Mouse (Mus musculus) stomach, embryonic 14.5 days (tissue): Measurements from ENCODE around the gene Stam2. TPM values are rescaled to one million over a fixed set of nuclear protein-coding genes. Genes with fewer than 3 reads are reported as not detected.

Experiments used
- ATAC-seq: fragments of 200-750 bp; cut with Nextera tagmentation; 2 replicates; pipeline ENCODE4 v1.8.0; 2017; ENCODE audit warnings: low read depth, moderate TSS enrichment; ENCODE audit not compliant: insufficient number of reproducible peaks, insufficient read depth, low FRiP score
- H3K27ac ChIP-seq: fragments of 300-500 bp; sonication (generic); 2 replicates; pipeline ENCODE4 v1.5.1; 2014; ENCODE audit warnings: mild to moderate bottlenecking, low read length, moderate library complexity, mixed read lengths
- H3K27me3 ChIP-seq: fragments of 300-500 bp; sonication (generic); 2 replicates; pipeline ENCODE4 v1.6.1; 2014; ENCODE audit warnings: low read length, control low read depth, mixed read lengths; ENCODE audit not compliant: control insufficient read depth, insufficient read depth
- H3K36me3 ChIP-seq: fragments of 300-500 bp; sonication (generic); 2 replicates; pipeline ENCODE4 v1.6.1; 2014; ENCODE audit warnings: mild to moderate bottlenecking, control low read depth, low read length, moderate library complexity, mixed read lengths; ENCODE audit not compliant: control insufficient read depth, insufficient read depth
- H3K4me1 ChIP-seq: fragments of 300-500 bp; sonication (generic); 2 replicates; pipeline ENCODE4 v1.6.1; 2014; ENCODE audit warnings: low read length, control low read depth, mixed read lengths; ENCODE audit not compliant: control insufficient read depth, insufficient read depth
- H3K4me2 ChIP-seq: fragments of 300-500 bp; sonication (generic); replicated peaks from 2 replicates; pipeline ENCODE4 v1.6.1; 2014; ENCODE audit warnings: low read depth, low read length, control low read depth
- H3K4me3 ChIP-seq: fragments of 300-500 bp; sonication (generic); 2 replicates; pipeline ENCODE4 v1.5.1; 2014; ENCODE audit warnings: low read depth, low read length, control low read depth
- H3K9ac ChIP-seq: fragments of 300-500 bp; sonication (generic); replicated peaks from 2 replicates; pipeline ENCODE4 v1.6.1; 2014; ENCODE audit warnings: low read depth, mild to moderate bottlenecking, control low read depth, low read length, moderate library complexity, mixed read lengths
- H3K9me3 ChIP-seq: fragments of 300-500 bp; sonication (generic); 2 replicates; pipeline ENCODE4 v1.6.1; 2016; ENCODE audit warnings: low read depth, low read length, control low read depth; ENCODE audit not compliant: control insufficient read depth
- WGBS: fragments of 180-500 bp; shearing (Covaris S2); extraction: QIAGEN DNeasy Blood & Tissue Kit; methylation state at CpG from one replicate; pipeline ENCODE4 v1.1.7; 2014; 5-methylcytosine and 5-hydroxymethylcytosine counted together
- polyA plus RNA-seq: library from polyadenylated mRNA; unstranded; fragments of >200 nt; fragmentation: Nextera tagmentation; extraction: Ambion mirVana; gene quantifications from 2 replicates; pipeline ENCODE4 v1.2.1, GENCODE M21; 2014

Gene Stam2
- polyA plus RNA-seq, 1 experiment from 2014 or later: 40.8 TPM

DNA sequence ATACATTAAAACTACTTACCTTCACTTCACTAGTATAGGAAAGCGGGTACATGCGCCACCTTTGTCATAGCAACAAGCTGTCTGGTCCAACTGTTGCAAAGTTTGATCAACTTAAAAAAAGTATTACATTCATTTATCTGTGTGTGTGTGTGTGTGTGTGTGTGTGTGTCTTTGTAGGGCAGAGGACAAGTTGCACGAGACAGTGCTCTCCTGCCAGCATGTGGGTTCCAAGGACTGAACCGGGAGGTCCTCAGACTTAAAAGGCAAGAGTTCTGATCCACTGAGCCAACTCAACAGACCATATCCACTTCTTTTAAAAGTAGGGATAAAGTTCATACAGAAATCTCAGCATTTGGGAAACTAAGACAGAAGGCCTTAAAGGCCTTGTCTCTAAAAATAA is 28.0 kb downstream of the Stam2 start:
- Histone ChIP-seq H3K27ac (no peak overlapping the region), H3K36me3 (peaks cover 19% of the 10 kb centered on the region), H3K9ac (no peak overlapping the region), H3K4me1 (no peaks in the 10 kb centered on the region), H3K9me3 (no peaks in the 10 kb centered on the region), H3K27me3 (no peaks in the 10 kb centered on the region), H3K4me2 (no peak overlapping the region), H3K4me3 (no peak overlapping the region)
- 93% methylated on average over 4 of the region's 4 CpGs for WGBS
- ATAC-seq: no peak

DNA sequence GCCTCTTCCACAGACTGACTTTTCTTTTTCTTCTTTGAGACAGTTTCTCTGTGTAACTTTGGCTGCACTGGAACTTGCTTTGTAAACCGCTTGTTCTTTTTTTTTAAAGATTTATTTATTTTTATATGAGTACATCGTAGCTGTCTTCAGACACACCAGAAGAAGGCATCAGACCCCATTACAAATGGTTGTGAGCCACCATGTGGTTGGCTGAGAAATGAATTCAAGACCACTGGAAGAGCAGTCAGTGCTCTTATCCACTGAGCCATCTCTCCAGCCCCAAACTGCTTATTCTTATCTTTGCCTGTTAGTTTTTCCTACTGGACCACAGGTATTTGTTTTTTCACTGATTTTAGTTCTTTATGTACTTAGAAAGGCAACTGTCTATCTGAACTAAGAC is 31.3 kb downstream of the Stam2 start:
- H3K4me1 ChIP-seq: no peaks in the 10 kb centered on the region
- no peak overlapping the region for H3K27ac ChIP-seq
- H3K4me3 ChIP-seq: no peak overlapping the region
- no peaks in the 10 kb centered on the region for H3K9me3 ChIP-seq
- ATAC-seq: no peak
- H3K36me3 ChIP-seq: peaks cover 25% of the 10 kb centered on the region
- H3K4me2 ChIP-seq: no peak overlapping the region
- 78% methylated on average over 2 of the region's 2 CpGs for WGBS
- no peak overlapping the region for H3K9ac ChIP-seq
- no peaks in the 10 kb centered on the region for H3K27me3 ChIP-seq

- no peak overlapping the region for H3K4me3 ChIP-seq
- ATAC-seq: no peak
- no peak overlapping the region for H3K9ac ChIP-seq
- no peak overlapping the region for H3K4me2 ChIP-seq
- no peak overlapping the region for H3K27ac ChIP-seq
- 92% methylated on average over 5 of the region's 5 CpGs for WGBS
- no peaks in the 10 kb centered on the region for H3K27me3 ChIP-seq
- peaks cover 27% of the 10 kb centered on the region for H3K36me3 ChIP-seq
- H3K9me3 ChIP-seq: no peaks in the 10 kb centered on the region
- no peaks in the 10 kb centered on the region for H3K4me1 ChIP-seq
Observed at GRCm38 (mm10) chr2:52709417-52709816, 32.7 kb downstream of the Stam2 start.

DNA sequence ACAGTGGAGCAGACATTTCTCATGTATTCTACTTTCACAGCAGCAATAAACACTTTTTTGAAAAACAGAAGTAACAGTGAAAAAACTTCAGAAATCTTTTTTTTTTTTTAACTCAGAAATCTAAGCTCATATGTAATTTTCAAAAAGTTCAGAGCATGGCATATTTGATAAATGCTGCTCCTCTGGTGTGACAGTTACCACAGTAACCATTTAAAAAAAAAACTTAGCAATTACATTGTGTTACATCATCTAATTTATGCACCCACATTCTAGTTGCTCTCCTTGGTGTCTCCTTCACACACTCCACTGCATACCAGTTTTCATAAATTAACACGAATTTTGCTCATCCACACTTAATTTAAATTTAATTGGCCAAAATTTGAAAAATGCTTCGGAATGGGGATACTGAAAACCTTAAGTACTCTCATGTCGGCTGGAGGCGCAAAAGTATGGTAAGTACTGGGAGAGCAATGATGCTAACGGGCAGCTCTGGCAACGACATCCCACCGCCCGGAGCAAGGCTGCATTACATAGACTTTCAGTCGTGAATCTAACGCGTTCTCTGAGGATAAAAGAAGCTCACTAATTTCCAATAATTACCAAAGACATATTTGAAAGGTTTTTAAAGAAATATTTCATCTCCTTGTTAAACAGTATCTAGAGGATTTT is 40.6 kb downstream of the Stam2 start:
- H3K9me3 ChIP-seq: no peaks in the 10 kb centered on the region
- no peak overlapping the region for H3K9ac ChIP-seq
- H3K27me3 ChIP-seq: no peaks in the 10 kb centered on the region
- no peak overlapping the region for H3K4me3 ChIP-seq
- H3K27ac ChIP-seq: no peak overlapping the region
- 92% methylated on average over 11 of the region's 11 CpGs for WGBS
- ATAC-seq: no peak
- H3K36me3 ChIP-seq: peaks cover 28% of the 10 kb centered on the region
- no peak overlapping the region for H3K4me2 ChIP-seq
- no peaks in the 10 kb centered on the region for H3K4me1 ChIP-seq

DNA sequence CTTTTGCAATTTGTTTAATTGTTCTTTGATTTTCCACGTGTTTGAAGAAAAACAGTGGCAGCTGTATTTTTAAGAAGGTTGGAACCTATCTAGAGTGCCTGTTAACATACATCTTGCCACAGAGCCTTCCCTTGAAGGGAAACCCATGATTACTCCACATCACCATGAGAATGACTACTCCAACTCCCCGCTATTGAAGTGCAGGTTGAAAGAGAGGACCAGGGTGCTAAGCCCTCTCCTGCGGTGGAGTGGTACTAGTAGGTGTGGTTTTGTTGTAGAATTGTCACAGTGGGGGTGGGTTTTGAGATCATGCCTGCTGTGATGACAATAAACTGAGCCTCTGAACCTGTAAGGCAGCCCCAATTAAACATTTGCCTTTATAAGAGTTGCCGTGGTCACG is 41.7 kb downstream of the Stam2 start:
- Histone ChIP-seq H3K36me3 (peaks cover 26% of the 10 kb centered on the region), H3K27ac (no peak overlapping the region), H3K4me2 (no peak overlapping the region), H3K9me3 (no peaks in the 10 kb centered on the region), H3K27me3 (no peaks in the 10 kb centered on the region), H3K4me3 (no peak overlapping the region), H3K4me1 (no peaks in the 10 kb centered on the region), H3K9ac (no peak overlapping the region)
- WGBS: 68% methylated on average over 5 of the region's 5 CpGs
- no peak for ATAC-seq

- Histone ChIP-seq H3K4me3 (no peak overlapping the region), H3K36me3 (peaks cover 8% of the 10 kb centered on the region), H3K27me3 (no peaks in the 10 kb centered on the region), H3K9ac (no peak overlapping the region), H3K4me2 (no peak overlapping the region), H3K4me1 (no peaks in the 10 kb centered on the region), H3K9me3 (no peaks in the 10 kb centered on the region), H3K27ac (no peak overlapping the region)
- 67% methylated on average over 6 of the region's 6 CpGs for WGBS
- ATAC-seq: no peak
Observed at GRCm38 (mm10) chr2:52694604-52695003, 47.5 kb downstream of the Stam2 start.

GRCm38 (mm10) chr2:52691745-52692144 is 50.3 kb downstream of the Stam2 start:
- H3K9me3 ChIP-seq: no peaks in the 10 kb centered on the region
- WGBS: 63% methylated on average over 4 of the region's 4 CpGs
- no peak overlapping the region for H3K9ac ChIP-seq
- no peak overlapping the region for H3K27ac ChIP-seq
- ATAC-seq: no peak
- peaks cover 4% of the 10 kb centered on the region; the same call in 1 of the 2 replicates for H3K36me3 ChIP-seq
- no peak overlapping the region for H3K4me3 ChIP-seq
- H3K27me3 ChIP-seq: no peaks in the 10 kb centered on the region
- no peak overlapping the region for H3K4me2 ChIP-seq
- no peaks in the 10 kb centered on the region for H3K4me1 ChIP-seq

DNA sequence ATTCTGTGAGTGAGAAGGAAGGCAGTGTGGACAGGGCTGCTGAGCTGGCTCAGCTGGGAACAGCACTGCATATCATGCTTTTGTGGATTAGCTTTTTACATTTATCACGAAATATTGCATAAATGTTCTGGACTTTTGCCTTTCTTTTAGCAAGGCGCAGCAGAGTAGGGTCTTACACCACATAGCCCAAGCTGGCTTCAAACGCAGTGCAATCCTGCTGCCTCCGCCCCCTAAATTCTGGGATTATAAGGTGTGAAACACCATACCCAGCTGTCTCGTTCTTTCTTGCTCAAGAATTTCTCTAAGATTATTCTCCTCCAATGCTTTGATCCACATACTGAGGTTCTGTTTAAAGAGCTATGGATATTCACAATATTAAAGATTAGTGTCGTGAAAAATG is 55.5 kb downstream of the Stam2 start:
- Histone ChIP-seq H3K9me3 (no peaks in the 10 kb centered on the region), H3K36me3 (no peaks in the 10 kb centered on the region), H3K9ac (no peak overlapping the region), H3K4me2 (no peak overlapping the region), H3K27ac (no peak overlapping the region), H3K27me3 (no peaks in the 10 kb centered on the region), H3K4me1 (no peaks in the 10 kb centered on the region), H3K4me3 (no peak overlapping the region)
- ATAC-seq: no peak
- WGBS: 71% methylated on average over 6 of the region's 6 CpGs

GRCm38 (mm10) chr2:52677589-52677988 is 64.5 kb downstream of the Stam2 start:
- H3K9ac ChIP-seq: no peak overlapping the region
- 0 out of 2 replicates have a peak, but pooled peaks cover 3% of the 10 kb centered on the region for H3K4me1 ChIP-seq
- H3K36me3 ChIP-seq: no peaks in the 10 kb centered on the region
- H3K27ac ChIP-seq: no peak overlapping the region
- ATAC-seq: no peak
- 0 out of 2 replicates have a peak, but pooled peaks cover 4% of the 10 kb centered on the region for H3K27me3 ChIP-seq
- H3K4me3 ChIP-seq: no peak overlapping the region
- H3K9me3 ChIP-seq: no peaks in the 10 kb centered on the region
- H3K4me2 ChIP-seq: no peak overlapping the region
- WGBS: 63% methylated on average over 4 of the region's 4 CpGs
